Mouse (Mus musculus) large intestine, adult 2 months (tissue): ENCODE results near the gene Cd4. TPM values are rescaled to one million over a fixed set of nuclear protein-coding genes. Genes with fewer than 3 reads are reported as not detected.
"Not testable (repeated sequence)": the region's sequence is repeated elsewhere in the genome, so short reads cannot be mapped to it uniquely, and the experiment has no call there.

ENCODE experiments used
- DNase-seq: peaks from one replicate; pipeline ENCODE4 v3.0.0-alpha.2; 2012; ENCODE audit warnings: low read depth, low spot score
- WGBS: fragments of 180-500 bp; shearing (Covaris S2); methylation state at CpG from one replicate; pipeline ENCODE4 v1.1.7; 2018; 5-methylcytosine and 5-hydroxymethylcytosine counted together
- polyA plus RNA-seq: library from polyadenylated mRNA; depleted of rRNA; stranded (reverse); fragments of >200 nt; gene quantifications from 2 replicates; pipeline ENCODE4 v1.2.3, GENCODE M21; 2012

The Cd4 gene
- polyA plus RNA-seq, 1 experiment, result 6.7 TPM

DNA sequence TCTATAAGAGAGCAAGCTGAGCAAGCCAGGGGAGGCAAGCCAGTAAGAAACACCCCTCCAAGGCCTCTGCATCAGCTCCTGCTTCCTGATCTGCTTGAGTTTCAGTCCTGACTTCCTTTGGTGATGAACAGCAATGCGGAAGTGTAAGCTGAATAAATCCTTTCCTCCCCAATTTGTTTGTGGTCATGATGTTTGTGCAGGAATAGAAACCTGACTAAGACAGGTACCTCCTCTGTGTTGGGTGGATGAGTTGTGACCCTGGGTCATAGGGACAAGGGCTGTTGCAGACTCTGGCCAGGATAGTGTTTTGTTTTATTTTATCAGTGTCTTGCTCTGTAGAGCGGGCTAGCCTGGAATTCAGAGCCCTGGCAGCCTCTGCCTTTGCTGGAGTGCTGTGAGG, 6.1 kb upstream of the Cd4 start:
- 85% methylated on average over 2 of the region's 2 CpGs for WGBS
- not testable (repeated sequence) for DNase-seq

DNA sequence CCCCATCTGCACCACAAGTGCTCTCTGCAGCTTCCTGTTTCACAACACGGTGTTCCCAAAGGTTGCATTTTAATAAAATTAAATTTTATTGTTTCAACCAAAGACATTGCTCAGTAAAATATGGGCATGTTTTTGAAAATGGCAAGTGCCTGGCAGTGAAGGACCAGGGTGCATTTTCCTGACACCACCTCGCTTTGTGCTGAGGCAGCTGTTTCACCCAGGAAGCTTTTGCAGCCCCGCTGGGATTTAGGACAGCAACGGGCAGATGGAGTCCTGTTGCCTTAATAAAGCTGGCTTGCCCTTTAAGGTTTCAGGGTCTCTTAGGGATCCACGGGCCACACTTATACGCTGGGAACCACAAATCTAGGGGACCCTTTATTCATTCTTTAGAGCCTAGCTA, 3.0 kb upstream of the Cd4 start:
- no peak for DNase-seq
- WGBS, result 53% methylated on average over 6 of the region's 6 CpGs

DNA sequence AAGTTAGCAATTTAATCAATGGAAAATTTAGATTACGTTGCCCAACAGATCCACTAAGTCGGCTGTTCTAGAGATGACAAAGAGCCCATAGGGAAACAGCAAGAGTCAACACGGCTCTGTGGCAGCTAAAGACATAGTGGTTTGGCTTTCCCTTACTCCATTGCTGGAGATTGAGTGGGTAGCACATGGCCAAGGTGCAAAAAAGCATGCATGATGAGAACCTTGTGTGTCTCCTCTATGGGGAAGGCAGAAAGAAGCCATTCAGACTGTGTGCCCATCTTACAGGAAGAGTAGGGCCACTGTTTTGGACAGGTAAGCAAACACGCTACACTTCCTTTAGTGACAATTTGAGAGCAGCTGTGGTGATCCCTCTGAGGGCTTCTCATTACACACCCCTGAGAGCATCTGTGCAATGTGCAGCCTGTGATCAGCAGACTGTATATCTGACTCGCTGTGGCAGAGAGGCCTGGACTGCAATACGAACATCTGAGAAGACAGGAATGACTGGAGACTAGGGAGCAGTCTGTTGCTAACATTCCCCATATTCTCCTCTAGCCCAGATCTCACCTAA, 619 bp upstream of the Cd4 start:
- WGBS, result 89% methylated on average over 6 of the region's 6 CpGs
- no peak for DNase-seq

DNA sequence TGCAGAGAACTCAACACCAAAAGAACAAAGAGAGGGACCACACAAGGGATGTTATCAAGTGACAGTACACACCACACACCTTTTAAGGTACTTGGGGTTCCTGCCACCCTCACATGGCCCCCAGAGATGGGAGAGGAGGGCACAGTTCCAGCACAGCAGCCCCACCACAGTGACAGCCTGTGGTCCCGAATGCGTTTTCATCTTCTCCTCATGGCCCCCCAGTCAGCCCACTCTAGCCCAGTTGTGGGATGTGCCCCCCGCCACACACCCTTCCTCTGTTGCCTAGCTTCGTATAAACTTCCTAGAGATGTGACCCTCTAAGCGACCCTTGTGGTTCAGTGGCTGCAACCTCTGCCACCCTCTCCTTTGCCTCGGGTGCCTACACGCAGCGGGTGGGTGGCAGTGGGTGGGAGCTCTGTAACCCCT, 2.1 kb downstream of the Cd4 start:
- 89% methylated on average over 8 of the region's 8 CpGs for WGBS
- DNase-seq, result no peak

DNA sequence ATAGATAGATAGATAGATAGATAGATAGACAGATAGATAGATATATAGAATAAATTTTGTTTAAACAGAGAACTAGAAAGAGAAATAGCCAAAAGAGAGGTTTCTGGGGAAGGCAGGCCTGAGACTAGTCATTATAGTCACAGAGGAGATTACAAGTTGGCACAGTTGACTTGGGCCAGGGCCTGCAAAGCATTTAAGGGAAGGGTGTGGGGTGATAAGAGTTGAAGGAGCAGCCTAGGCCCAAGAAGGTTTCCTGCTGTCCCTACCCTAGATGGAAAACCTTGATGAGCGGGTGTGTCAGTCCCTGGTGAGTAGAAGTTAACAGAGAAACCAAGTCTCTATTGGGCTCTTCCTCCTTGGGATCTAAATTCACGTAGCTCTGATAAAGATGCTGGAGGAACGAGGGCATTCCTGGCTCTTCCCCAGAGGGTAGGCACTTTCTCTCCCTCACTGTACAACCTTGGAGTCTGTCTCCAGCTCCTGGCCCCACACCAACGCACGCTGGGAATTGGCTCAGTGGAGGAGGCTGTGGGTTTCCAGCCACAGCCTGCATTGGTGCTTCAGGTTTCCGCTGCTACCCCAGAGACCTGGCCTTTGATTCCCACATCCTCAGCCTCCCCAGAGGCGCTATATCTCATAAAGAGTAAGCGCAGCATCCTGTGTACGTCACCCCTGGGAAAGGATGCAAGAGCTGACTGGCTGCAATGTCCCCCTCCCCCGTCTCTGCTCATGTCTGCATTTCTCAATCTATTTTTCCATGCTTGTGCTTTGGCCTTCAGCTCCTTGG, 3.1 kb downstream of the Cd4 start:
- no peak for DNase-seq
- 64% methylated on average over 10 of the region's 10 CpGs for WGBS

DNA sequence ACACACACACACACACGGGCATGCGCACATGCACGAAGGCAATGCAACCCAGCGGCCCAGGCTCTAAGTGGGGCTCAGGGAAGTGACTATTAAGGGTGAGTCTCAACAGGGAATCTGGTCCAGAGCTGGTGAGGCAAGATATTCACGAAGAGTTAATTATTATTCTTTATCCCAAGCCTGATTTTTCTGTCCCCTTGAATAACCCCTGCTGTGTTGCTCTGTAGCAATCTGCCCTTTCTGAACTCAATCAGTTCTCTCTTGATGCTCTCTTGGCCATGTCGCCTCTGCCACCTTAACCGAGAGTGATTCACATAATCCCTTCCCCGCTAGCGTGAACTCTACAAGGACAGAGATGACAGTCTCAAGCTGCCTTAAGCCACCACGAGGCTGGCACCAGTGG, 4.7 kb downstream of the Cd4 start:
- WGBS, result 79% methylated on average over 10 of the region's 10 CpGs
- no peak for DNase-seq

DNA sequence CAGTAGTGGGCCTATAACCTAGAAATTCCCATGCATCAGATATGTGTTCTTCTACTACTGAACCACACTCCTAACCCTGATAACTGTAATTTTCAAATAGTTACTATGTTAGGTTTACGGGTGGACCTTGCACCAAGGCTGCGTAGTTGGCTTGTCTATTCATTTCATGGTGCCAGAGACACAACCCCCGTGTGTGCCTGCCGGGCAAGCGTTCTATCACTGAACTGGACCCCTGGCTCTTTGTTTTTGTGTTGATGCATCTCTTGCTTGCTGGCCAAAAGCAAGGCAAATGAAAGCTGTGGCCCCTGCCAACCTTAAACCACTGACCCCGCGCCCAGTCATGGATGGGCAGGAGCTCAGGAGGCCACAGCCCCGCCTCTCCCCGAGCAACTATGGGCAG, 6.2 kb downstream of the Cd4 start:
- 65% methylated on average over 9 of the region's 9 CpGs for WGBS
- DNase-seq, result no peak

DNA sequence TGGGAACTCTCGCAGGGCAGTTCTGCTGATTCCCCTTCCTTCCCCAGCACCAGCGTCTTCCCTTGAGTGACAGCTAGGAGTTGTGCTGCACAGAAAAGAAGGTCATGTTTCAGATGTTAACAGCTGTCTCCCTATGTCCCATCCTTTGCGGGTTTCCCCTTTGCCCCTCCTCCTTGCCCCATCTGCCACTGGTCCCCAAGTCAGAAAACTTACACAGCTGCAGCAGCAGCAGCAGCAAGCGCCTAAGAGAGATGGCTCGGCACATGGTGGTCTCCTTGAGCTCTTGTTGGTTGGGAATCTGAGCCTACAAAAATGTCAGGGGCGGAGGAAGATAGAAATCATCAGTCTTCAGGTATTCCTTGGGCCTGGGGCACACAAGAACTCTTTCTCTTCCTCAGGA, 8.6 kb downstream of the Cd4 start:
- DNase-seq, result no peak
- 58% methylated on average over 6 of the region's 6 CpGs for WGBS

DNA sequence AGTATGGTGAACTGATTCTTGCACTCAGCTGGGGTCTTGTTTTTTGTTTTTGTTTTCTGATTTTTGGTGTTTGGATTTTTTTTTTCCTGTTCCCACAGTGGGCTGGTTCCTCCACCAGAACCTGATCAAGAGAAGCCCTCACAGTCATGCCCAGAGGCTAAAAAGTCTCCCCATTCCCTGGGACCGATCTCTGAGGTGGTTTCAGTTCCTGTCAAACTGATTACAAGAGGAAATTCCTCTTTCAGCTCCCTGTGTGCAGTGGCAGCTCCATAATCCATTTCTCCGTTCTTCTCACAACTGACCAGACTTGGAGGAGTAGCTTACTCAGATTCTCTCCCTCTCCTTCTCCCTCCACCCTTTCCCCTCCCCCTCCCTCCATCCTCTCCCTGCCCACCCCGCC, 13.7 kb downstream of the Cd4 start:
- DNase-seq, result no peak
- WGBS, result 45% methylated on average over 2 of the region's 3 CpGs

DNA sequence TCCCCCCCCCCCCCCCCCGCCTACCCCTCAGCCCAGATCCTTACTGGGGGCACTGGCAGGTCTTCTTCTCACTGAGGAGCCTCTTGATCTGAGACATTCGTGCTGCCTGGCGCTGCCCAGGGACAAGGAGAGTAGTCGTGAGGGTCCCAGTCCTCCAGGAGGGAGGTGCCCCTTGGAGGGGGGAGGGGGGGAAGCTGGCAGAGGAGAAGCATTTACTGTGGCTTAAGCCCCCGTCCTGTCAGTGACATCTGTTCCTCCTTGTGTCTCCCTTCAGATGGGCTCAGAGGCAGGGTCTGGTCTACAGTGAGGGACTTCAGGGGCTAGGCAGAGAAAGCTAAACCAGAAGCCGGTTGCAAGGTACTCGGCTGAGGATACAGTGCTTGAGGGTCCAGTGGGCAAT, 21.5 kb downstream of the Cd4 start:
- DNase-seq, result no peak
- 75% methylated on average over 7 of the region's 7 CpGs for WGBS

DNA sequence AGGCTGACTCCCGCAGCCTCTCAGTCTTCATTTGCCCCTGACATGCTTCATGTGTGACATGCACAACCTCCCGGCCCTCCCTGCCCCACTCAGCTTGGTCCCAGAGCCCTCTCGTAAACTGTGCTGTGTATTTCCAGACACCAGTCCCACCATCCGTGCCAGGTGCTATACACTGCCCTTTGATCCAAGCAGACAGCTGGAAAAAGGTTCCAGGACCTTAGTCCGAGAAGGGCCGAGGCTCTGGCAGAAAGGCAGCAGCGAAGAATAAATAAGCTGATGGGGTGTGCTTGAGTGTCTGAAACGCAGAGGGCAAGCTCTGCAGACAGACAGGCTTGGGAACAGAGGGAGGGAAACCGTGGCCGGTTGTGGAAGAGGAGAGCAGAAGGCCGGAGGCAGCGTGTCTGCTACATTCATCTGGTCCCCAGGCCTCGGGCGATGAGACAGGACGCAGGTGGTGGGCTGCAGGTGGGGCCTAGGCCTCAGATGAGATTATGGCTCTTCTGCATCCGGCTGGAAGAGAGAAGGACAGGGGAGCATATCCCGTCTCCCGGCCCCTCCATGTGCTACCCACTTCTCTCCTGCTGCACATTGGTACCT, 22.2 kb downstream of the Cd4 start:
- DNase-seq, result no peak
- 57% methylated on average over 18 of the region's 18 CpGs for WGBS

DNA sequence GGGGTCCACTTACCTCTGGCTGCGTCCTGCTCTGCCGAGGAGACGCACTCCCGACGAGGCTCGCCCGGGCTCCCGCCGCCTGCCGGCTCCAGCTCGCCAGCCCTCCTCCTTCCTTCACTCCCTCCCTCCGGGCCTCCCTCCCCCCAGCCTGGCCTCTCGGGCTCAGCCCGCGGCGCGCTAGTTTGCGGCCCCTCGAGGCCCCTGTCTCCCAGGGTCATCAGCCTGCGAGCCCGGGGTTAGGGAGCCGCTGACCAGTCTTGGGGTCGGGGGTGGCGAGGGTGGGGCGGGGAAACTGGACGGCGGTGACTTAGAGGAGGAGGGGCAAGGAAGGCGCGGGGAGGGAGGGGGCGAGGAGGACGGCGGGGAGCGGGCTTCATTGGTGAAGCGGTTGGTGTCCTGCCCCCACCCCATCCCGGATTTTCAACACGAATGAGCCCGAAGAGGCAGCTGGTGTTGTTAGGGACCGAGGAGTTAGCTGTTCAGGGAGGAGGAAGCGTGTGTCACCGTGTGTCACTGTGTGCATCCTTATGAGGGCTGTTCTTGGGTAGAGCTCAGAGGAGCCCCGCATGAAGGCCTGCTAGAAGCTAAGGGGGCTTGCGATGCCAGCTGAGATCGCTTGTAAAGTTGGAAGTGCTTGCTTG, 24.2 kb downstream of the Cd4 start, which contains the start of gene Gpr162:
Gene Gpr162 (minus strand): TSS at position 326 of the 641 bp plus-strand sequence.
- WGBS, result under 1% methylated on average over 43 of the region's 43 CpGs
- no peak for DNase-seq

DNA sequence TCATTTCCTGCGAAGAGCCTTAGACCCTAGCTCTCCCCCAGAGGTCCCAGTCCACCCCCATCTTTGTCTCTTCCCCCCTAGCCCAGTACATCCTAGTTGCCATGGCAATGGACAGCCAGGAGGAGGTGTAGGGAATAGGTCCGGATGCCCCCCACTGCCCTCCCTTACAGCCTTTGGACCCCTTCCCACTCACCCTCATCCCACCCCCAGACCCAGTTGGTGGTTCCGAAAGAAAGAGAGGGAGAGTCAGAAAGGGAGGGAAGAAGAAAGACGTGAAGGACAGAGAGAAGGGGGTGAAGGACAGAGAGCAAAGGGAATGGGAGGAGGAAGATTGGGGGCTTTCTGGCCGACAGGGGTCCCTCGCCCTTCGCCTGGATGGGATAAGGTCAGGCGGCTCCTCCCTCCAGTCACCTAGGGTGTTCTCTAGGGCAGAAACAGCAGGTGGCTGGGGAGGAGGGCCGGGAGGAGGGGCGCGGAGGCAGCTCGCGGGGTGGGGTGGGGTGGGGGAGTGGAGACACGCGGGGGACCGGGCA, 24.8 kb downstream of the Cd4 start:
- DNase-seq, result no peak
- 1% methylated on average over 15 of the region's 16 CpGs for WGBS

DNA sequence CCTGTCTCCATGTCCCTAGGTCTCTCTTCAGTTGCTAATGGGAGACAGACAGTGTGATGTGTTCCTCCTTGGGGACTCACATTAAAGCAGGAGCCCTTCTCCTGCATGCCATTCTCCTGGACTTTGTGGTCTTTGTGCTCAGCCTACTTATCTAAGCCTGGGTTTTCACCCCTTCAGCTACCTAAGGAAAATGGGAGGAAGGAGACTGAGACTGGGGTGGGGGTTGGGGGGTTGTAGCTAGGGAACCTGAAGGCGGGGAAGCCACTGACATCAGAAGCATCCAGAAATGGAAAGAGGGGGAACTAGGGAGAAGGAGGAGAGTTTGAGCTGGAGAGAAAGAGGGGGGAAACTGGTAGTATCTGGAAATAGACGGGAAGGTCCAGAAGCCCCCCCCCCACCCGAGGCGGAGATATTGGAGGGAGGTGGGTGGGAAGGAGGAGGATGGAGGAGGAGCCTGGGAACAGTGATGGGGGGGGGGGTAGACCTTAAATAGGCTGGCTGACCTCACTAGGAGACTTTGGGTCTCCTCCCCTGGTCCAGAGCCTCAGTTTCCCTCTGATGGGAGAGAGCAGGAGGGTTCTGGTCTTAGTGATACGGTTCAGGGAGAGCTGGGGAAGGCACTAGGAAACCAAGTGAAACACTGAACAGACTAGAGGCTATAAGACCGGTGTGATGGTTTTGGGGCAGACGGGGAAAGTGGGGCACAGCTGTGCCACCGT, 25.5 kb downstream of the Cd4 start:
- 22% methylated on average over 8 of the region's 8 CpGs for WGBS

DNA sequence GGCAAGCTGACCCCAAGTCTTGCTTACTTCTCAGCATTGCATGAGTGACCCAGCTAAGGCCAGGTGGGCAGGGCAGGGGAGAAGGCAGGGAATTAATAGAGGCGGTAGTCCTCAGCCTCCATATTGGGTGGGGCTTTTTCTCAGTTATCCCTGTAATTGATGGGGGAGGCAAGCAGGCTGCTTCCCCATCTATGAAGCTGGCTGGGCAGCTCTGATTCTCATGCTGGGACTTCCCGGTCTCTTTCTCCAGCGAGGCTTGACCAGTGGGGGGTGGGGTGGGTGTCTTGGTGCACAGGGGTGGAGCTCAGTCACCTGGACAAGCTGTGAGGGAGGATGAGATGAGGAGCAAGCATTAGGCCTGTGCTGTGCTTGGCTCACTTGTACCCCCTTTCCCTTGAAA, 26.2 kb downstream of the Cd4 start:
- DNase-seq, result no peak
- 29% methylated on average over 3 of the region's 3 CpGs for WGBS

More for the DNA sequence above, 25.5 kb downstream of the Cd4 start:
- DNase-seq, result no peak

DNA sequence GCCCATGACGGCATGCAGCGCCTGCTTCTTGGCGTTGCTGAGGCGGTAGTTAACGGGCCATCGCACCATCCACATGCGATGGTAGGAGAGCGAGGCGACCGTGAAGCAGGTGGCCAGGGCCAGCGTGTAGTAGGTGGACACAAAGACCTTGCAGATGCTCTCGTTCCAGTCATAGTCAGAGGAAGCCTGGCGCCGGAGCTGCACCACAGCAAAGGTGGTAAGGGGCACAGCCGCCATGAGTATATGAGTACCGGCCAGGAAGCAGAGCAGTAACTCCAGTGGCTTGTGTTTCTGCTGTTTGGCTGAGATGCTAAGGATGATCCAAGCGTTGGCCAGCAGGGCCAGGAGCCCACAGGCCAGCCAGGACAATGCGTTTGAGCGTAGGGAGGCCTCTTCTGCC, 26.8 kb downstream of the Cd4 start:
- no peak for DNase-seq
- WGBS, result 85% methylated on average over 19 of the region's 19 CpGs

DNA sequence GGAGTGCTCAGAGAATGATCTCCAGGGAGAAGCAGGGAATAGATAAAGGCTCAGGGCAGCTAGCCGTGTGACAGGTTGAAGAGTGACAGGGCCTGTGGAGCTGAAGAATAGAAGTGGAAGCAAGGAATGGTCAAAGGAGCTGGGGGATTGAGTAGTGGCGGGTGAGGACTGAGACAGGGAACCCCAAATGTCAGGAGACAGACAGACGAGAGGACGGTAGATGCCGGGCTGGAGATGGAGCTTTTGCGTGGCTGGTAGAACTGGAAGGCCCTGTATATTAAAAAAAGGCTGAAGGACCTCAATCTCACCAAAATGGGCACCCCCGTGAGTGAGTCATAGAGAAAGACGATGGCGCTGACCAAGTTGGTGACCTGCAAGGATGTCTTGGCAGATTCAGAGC, 27.5 kb downstream of the Cd4 start:
- DNase-seq, result no peak
- WGBS, result 87% methylated on average over 9 of the region's 9 CpGs

DNA sequence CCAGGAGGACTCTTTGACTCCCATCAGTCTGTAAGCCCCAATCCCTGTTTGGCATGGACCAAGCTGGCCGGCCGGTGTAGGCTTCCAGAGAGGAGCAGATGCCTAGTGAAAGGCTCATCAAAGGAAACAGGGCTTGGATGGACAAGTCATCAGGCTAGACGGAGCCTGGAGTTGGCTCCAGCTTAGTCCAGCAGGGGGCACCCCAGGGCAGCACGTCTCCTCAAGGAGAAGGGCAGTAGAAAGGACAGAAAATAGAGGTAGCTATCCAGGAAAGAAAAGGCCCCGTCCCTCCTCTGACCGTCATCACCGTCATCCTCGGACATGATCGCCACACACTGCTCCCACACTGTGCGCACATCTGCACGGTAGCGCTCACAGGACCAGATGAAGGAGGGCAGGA, 28.3 kb downstream of the Cd4 start:
- peak; percentile 46 for DNase-seq
- 4% methylated on average over 12 of the region's 12 CpGs for WGBS

DNA sequence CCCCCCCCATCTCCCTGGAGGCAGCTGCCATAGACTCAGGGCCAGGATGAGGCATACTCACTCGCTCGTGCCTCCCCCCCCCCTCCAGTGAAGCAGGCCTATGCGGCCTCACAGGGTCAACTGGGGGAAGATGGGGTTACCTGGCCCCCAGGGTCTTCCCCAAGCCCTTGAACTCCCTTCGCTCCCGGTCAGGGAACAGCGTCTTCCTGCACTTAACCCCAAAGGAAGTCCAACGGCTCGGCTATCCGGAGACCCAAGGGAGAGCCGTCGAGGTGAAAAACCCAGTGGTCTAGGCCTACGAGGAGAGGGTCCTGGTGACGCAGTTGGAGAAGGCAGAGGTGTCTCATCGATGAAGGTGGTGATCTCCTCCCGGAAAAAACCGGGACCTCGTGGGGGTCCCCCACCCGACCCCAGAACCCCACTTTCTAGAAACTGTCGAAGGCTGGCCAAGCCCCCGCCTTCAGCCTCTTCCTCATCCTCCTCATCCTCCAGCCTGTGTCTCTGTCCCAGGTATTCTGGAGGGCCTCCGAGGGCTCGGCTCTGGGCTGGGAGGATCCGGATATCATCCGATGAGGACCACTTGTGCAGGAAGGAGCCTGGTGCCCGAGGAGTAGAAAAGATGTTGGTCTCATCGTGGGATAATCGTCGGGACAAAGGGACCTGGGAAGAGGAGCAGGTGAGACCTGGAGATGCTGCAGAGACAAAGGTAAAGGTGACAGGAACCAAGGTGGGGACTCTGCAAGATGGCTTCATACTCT, 29.3 kb downstream of the Cd4 start:
- 75% methylated on average over 28 of the region's 28 CpGs for WGBS
- DNase-seq, result no peak
